Mouse (Mus musculus) cerebellum, adult 8-10 months (tissue): ENCODE measurements at regions not wholly inside any gene's neighbourhood (a gene's known extent, or its start where the extent isn't known, plus 50 kb on each side); places are given as distances from the start of the nearest gene placed in this dataset.

Source experiments
- DNase-seq: peaks from one replicate; pipeline ENCODE4 v3.0.0; 2022

DNA sequence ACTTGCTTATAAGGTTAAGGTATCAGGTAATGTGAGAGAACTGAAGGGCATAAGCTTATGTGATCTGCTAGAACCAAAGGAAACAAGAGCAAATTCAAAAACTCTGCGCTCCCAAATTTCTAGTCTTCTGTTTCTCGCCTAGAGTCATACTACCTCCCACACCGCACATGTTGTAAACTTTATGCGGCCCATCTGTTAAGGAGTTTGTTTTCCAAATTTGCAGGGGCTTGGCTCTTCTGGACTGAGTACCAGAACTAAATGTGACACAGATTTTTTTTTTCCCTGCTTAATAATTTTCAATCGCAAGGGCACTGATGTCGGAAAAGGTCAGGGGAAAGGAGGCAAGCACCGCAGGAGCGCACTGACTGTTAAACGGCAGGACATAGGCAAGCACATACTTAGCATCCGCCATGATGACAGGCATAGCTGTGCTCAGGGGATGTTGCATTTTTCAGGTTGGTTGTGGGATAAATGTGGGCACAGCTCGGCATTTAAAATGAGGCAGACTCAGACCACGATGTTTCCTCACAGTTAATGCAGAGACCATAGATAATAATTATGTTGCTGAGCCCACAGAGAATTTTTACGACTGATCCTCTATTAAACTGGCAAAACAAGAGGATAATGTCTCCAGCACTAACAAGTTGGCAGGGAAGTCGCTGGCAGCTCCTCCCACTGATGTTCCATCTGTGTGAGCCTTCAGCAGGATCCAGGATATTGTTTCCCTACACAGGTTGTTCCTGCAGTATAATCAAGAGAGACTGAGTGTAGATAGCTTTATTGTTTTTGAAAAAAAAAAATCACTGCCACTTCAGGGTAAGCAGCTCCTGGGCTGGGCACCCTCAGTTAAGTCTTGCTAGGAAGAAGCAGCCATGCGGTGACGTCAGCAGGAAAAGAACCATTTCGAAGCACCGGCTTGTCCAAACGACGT is 428.2 kb upstream of the Atp2b1 start:
- DNase-seq: peak; percentile 68

DNA sequence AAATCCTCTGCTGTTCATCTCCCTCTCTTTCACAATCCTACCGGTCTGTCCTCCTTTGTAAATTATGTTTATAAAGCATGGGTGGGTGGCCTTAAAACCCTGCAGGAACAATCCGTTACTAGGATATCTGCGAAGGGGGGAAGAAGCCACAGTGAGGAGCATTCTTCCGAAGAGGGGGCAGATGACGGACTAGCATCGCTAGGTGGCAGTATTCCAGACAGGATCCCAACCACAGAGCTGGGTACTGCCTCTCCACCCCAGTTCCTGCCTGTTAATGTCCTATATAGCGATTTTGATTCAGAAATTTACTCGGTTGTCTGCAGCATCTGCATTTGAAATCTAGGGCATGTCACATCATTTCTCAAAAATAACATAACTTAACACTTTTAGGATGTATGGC is 419.9 kb upstream of the Atp2b1 start:
- DNase-seq: peak; percentile 68

DNA sequence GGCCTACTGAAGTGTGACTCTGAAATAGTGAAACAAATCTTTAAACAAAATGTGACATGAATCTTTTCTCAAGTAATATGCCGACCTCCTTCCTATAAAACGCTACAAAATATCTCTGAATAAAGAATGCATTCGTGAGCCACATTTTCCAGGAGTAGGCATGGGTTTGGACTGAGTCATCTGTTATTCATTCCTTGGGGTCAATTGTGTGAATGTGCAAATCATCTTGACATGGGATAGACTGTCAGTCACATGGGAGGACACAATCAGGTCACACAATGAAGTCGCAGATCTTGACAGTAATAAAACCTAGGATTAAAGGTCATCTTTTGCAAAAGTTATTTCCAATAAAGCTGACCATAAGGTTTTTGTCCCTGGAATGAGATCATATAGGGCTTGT is 418.0 kb upstream of the Atp2b1 start:
- no peak for DNase-seq

DNA sequence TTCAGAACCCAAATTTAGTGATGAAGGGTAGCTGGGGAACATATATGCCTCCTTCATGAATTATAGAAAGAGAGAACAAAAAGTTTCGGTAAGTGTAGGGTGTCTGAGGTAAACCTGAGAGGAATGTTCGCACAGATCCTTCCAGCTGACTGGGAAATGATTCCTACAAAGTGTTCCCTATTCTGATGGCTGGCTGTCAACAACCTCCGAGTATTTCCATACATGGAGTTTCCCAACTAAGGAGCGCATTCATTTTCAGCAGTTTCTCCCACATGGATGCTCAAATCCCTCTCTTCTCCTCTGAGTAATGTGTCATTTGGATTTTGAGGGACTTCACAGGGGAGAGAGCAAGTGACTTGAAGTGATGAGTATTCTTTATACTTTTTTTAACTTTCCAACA is 413.9 kb upstream of the Atp2b1 start:
- DNase-seq: no peak

DNA sequence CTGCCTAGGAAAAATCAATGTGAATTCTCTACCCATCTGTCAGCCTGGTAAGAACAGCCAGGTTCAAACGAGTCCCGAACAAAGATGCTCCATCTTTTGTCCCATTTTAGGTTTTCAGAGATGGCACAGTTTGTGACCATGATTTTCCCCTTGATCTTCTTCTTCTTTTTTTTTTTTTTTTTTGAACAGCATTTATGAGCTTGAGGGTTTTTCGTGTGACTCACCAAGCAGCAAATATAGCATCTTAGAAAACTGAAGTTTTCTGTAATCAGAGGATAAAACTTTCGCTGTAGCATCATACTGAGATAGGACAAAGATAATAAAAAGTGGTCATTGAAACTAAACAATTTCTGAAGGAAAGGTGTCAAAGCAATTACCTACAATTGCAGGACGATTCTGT is 412.6 kb upstream of the Atp2b1 start:
- no peak for DNase-seq

DNA sequence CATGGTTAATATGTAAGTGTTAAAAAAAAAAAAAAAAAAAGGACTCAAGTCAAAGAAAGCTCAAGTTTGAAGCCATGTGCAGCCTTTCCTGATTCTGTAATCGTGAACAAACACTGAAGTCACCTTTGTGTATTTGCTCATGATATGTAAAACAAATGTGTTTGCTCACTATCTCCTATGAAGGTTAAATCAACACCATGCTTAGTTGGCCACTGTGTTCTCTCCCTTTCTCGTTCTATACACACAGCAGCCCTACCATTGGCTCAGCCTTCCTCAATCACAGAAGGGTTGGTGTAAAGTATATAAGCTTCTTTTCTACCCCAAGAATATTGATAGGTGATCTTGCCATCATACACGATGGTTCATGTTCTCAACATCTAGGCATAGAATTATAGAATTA is 409.7 kb upstream of the Atp2b1 start:
- no peak for DNase-seq

DNA sequence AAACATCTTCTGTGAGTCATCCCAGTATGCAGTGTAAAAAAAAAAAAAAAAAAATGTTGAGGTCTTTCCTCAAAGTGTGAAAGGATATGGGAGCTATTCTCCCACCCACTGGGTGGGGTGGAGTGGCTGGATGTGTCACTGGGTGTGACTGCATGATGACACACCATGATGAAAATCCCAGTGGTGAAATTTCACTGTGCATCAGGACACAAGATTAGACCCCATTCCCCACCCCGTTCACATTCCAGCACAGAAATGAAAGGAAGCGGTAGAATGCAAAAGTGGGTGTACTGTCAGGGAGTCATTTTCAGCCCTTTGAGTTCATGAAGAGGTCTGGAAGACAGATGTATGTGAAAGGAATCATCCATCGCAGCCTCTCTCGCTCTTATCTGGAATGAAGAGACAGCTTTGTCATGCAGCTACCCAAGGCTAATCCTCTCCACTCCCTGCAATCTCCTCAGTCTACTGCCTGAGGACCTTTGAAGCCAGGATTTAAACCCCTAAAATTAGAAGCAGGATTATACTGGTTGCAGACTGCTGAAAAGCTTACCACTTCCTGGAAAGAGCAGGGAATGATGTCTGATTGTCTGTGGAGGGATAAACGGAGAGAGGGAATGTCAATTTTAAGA is 405.6 kb upstream of the Atp2b1 start:
- no peak for DNase-seq

DNA sequence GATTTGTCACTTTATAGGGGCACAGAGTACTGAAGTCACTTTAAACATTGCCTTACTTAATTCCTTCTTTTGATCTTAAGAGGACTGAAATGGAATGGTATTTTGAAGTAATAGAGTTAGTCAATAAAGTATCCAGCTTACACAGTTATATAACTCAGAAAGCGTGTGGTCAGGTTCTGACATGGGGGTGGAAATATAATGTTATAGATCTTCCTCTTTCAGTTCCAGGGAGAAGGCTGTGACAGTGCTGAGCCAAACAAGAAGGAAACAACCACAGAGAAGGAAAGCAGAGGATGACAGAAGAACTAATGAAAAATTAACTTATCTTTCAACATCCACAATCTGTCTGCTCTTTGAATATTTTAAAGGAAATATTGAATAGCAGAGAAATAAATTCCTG is 399.4 kb upstream of the Atp2b1 start:
- no peak for DNase-seq

DNA sequence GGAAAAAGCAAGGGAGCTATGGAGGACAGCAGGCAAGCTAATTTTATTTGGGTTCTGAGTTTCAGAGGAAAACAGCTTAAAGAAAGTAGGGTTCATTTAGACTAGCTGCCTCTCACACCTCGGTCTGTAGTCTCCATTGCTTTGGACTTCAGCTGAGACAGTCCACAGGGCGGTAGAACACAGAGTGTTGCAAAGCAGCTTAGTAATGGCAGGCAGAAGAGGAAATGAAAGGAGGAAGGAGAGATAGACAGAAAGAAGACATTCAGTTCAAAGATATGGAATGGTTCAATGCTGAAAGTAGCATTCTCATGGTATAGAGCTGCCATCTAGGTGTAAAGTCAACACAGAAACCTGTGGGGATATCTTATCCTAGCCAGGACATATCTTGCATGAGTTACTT is 396.6 kb upstream of the Atp2b1 start:
- DNase-seq: no peak

DNA sequence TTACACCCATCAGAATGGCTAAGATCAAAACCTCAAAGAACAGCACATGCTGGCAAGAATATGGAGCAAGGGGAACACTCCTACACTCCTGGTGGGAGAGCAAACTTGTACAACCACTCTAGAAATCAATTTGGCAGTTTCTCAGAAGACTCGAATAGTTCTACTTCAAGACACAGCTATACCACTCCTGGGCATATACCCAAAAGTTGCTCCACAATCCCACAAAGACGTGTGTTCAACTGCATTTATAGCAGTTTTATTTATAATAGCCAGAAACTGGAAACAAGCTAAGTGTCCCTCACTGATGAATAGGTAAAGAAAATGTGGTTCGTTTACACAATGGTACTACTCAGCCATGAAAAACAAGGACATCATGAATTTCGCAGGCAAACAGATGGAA is 384.6 kb upstream of the Atp2b1 start:
- DNase-seq: no peak

DNA sequence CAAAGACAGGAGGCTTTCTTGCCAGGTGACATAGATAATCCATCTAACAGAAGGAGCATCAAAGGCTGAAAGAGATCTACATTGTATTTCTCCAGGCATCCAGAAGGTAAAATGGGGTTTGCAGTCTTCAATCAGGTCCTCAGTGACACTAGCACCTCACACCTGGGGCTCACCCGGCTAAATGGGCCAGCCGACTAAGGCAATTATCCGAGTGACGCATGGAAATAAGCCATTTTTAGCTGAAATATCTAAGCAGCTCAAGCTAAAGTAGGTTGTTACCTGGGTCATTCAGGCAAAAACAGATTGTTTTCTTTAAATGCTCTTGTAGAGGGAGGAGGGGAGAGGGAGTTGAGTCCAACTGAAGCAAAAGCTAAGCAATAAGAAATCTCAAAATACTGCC is 382.8 kb upstream of the Atp2b1 start:
- DNase-seq: no peak

DNA sequence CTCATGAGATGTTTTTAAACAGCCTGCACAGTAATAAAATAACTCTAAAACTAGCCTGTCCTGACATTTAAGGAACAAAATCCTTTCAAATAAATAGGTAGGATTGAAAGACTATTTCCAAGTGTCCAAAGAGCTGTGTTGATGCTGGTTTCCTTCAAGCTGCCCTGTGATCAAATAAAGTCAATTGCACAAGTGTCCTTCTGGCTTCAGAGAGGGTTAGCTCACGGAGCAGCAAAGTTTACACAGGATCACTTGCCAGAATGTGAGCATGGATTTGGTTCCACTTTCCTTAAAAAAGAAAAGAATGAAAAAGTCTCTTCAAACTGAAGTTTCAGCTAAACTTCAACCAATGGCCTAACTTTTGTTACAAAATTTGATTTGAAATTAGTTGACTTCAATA is 375.5 kb upstream of the Atp2b1 start:
- DNase-seq: no peak

DNA sequence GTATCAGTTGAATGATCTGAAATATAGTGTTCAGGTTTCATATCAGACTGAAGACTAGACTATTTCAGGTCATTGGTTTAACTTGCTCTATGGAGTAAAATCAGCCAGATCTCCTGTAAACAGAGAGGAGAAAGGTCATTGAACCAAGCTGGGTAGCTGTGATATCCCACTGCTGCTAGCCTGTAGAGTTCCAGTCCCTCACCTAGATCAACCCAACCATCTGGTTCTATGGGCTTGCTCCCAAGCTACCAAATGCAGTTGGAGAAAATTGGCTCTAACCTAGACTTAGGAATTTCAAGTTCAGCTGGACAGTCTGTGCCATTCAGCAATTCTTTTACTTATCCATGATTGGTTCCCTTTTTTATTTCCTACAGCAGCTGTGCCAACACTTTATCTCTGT is 373.1 kb upstream of the Atp2b1 start:
- DNase-seq: peak; percentile 80

DNA sequence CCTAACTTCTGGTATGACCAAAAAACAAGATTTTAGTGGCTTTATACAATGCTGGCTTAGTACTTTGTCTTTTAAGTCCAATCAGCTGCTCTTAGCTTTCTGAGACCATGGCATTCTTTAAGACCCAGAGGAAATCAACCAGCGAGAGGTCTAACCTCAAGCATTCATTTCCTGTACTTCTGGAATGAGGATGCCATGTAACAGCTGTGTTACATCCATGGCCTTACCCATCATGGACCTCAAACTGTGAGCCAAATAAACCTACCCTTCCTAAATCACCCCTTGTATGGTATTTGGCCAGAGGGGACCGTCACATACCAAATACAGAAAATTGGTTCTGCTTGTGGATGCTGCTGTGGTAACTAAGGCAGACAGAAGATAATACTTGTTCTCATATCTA is 372.1 kb upstream of the Atp2b1 start:
- no peak for DNase-seq

DNA sequence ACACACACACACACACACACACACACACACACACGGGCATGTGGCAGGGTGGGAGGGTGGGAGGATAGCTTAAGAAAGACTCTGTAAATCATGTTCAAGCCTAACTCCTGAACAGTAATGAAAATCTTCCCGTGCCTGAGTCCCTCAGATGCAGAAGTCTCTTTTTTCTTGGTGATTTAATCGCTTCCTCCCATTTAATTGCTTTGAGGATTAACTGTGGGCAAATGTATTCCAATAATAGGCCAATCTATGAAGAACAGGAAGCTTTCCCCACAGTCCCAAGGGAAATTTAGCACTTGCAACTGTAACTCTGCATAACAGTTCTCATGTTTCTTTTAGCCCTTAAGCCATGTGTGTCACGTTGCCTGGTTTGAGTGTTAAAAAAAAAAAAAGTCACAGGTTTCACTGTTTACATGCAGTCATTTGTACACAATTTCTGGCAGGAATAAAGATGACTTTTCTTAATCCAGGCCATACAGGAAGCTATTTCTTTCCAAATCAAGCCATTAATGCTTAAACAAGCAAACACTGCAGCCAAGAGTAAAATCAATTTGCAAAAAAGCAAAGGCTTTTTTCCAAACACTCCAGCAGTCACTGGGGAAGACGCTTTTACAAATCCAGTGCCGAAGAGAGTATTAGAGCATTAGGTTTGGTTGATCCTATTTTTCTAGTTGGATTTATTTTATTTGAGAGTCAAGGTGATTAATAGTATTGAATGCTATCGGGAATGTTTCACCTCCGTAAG is 370.8 kb upstream of the Atp2b1 start:
- DNase-seq: no peak

DNA sequence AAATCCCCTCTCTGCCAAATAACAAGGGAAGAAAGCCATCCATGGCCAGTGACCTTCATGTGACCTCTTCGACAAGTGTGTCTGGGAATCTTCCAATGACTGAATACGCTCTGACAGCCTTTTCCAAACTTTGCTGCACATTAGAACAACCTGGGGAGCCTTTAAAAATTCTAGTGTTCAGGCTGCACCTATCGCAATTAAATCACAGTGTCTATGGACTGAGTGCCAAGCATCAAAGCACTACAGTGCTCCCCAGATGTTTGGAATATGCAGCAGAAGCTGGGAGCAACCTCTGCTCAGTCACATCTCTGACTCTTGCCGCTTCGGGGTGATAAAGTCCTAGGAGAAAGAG is 370.2 kb upstream of the Atp2b1 start:
- no peak for DNase-seq

DNA sequence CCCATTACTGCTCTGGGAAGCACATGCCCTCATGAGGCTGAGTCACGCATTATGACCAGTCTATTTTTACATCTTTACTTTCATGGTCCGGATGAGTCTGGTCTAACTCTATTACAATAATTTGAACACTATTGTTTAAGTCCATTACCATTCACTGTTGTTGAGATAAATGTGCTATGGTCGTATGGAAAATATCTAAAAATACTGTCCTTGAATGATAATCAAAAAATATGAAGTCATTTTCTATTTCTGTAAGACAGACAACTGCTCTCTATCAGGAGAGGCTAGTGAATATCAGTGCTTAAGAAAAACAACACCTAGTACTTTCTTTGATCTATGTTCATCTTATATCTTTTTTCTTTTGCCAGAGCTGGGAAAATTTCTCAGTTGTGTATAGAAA is 359.6 kb upstream of the Atp2b1 start:
- DNase-seq: no peak

DNA sequence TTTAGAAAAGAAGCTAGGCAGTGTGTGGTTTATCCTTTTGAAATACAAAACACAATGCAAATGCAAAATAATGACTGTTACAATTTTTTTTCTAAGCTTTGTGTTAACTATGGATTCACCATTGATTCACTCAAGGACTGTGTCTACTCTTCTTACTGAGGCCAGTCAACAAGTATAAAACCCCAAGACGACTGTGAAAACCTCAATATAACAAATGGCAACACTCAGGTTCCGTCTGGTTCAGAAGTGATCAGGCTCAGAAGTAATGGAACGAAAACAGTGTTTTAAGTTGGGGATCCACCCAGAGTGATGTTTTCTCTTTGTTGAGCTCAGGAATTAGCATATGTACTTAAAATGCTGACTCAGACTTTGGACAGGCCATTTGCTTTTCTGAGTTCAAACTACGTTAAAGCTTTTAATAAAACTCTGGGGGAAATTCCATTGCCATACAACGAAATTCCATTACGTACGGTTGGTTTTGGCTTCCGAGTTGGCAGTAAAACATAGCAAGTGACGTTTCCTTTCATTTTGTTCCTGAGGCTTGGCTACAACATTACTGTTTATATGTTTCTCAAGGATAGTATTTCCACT is 356.6 kb upstream of the Atp2b1 start:
- no peak for DNase-seq

DNA sequence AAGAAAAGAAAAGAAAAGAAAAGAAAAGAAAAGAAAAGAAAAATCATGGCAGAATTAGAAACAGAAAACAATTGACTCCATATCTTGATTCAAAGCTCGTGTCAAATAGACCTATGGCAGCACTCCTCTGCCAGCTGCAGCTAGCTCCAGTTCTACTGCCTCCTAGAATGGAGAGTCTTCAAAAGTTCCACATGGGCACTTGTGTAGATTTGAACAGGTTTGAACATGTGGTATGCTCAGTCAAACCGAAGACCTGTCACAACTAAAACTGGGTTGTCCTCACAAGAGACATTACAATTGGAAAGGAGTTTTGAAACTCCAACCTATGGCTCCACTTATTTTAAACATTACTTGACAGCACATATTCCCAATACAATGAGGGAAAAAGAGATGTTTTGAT is 355.6 kb upstream of the Atp2b1 start:
- DNase-seq: no peak

DNA sequence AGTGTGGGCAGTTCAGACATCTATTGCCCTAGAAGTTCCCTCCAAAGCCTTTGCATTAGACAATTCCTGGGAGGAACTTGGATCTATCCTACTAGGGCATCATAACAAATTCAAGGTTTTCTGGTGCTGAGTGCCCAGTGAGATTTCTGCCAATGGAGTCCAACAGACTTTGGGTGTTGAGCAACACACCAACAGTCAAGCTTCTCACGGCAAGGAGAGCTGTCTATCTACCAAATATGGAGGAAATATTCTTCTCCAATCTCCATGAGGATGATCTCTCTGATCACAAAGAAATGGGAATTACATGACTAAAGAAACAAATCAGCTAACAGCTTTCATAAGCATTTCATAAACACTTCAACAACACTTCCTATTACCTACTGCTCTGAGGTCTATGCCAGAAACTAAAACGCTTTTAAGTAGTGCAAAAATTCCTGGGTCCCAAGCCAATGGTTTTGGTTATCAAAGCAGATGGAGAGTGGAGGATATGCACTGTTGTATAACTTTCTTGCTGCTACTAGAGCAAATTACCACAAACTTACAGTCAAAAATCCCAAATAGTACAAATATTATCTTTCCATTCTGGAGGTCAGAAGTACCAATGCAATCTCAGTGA is 351.8 kb upstream of the Atp2b1 start:
- no peak for DNase-seq

DNA sequence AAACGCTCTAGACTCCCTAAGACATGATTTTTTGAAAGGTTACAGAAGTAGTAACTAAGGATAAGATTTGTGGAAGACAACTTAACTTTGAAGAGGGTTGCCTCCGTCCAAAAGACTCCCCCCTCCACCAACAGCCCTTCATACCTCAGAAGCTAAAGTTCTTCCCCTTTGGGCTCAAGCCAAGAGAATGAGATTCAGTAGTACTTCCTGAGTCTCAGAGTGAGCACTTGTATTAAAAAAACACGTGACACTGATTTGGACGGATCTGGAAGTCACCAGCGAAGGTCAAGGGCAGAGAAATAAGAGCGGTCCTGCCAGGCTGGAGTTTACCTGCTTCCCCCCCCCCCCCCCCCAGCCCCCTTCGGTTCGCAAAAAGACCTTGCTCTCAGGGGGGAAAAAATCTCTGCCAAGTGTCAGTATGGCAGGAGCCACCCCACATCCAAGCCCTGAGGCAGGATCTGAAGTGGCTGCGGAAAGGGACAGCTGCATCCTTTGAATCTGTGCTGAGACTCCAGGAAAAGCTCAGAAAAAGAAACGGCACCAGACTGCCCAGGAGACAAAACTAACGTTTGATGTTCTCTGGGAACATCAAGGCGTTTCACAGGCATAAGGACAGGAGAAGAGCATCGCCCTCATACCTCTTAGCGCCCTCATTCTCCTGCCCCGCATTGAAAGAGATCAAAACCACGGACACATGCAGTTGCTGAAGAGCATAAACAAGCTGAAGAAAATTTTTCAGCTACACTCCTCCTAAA is 341.2 kb upstream of the Atp2b1 start:
- no peak for DNase-seq

DNA sequence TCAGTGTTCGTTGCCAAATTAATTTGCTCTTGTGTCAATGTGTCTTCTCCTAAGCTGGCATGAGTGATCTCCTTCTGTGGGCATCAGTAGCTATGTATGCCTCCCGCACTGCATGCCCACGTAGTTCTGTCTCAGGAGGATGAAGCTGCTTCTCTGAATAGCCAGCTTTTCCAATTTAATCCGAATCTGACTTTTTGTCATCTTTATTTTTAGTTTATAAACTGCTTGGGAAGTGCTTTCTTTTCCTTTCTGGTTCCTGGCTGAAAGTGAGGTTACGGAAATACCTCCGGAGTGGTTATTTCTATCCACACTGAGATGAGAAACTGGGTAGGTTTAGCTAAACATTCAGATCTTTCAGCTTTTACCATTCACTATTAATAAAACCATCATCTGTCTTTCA is 337.2 kb upstream of the Atp2b1 start:
- DNase-seq: no peak
